12 mouse cellular contexts compared by ENCODE assay signal in the genomic region with DNA sequence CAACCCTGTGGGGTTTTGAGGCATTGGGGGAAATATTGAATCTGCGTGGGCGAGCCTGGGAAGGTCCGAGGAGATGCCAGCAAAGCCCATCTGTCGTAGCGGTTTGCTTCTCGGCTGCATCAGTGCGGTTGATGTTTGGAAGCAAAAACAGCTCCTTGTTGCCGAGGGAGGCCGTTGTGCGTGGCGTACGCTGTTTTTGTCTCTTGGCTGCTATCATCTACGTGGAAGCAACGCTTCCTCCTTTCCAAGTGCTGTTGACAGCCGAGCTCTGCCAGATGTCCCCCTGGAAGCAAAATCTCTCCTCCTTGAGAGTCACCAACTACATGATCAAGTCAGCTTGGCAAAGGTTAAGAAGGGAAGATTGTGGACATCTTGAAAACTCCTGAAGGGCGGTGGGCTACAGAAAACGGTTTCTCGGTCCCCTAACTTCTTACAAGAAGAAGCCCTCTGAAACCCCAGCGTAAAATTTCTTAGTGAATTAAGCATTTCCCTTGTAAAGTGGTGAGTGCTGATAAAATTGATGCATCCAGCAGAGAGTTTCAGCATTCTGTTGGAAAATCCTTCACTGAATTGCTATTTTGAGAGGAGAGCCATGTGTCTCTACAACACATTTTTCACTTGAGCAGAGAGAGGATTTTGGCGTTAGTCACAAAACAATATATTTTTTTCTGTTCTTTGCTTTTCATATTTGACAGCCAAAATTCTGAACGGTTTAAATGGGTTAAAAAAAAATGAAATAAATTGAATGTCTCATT. TPM values are rescaled to one million over a fixed set of nuclear protein-coding genes. Genes with fewer than 3 reads are reported as not detected.
A peak's percentile ranks its signal among the peaks of the same experiment; 100 is the strongest.
DNase-seq lines count a peak whose midpoint lies in the region; ATAC-seq lines count a peak whose summit lies in the region.
"Had no signal": no experiment of that assay in that cellular context is flagged by ENCODE, and none has a peak within 500 bp of the region (broad histone marks: within the 10 kb centered on the region; RNA-seq: fewer than 3 reads in every experiment).

No protein-coding gene starts in this region.

- H3K27me3 ChIP-seq in heart, embryonic 15.5 days, result no peaks in the 10 kb centered on the region
- H3K27me3 ChIP-seq: CH12.LX had no signal

- intact Hi-C loops in heart, postnatal 25 days (cut with DNase I), result no loop called here

- no peak for ATAC-seq in heart, embryonic 15.5 days (replicated peaks; ENCODE audit: insufficient number of reproducible peaks, insufficient read depth, low FRiP score, low read depth)
- ATAC-seq in activated CD4-positive, CD25-positive, alpha-beta regulatory T cell, adult 4 months, result no peak

- H3K9me3 ChIP-seq in heart, embryonic 15.5 days (replicated peaks), result no peaks in the 10 kb centered on the region

- peaks cover 51% of the 10 kb centered on the region for H3K36me3 ChIP-seq in heart, embryonic 15.5 days

- 65% methylated on average over 21 of the region's 21 CpGs for WGBS in heart, embryonic 15.5 days

- H3K27ac ChIP-seq in heart, embryonic 15.5 days, result peak overlapping the region; percentile 15; the same call in 1 of the 2 replicates
- H3K27ac ChIP-seq: kidney, postnatal 0 days had no signal

- 0 out of 2 replicates have a peak, but pooled peaks cover 6% of the 10 kb centered on the region for H3K4me1 ChIP-seq in heart, embryonic 15.5 days (replicated peaks)

- no peak overlapping the region for H3K9ac ChIP-seq in heart, embryonic 15.5 days
- H3K9ac ChIP-seq: lung, embryonic 14.5 days had no signal

- no peak for DNase-seq in heart, postnatal 25 days (ENCODE audit: low spot score)
- peak; percentile 77 to 79 for DNase-seq in cerebellum, postnatal 25 days
- DNase-seq in layer of hippocampus, postnatal 10 days (ENCODE audit: low spot score in 2 of 2), result peak; percentile 58 to 61
- peak; percentile 70 for DNase-seq in right cerebral cortex, postnatal 25 days
- DNase-seq in spleen, adult 18-20 months, result no peak
- no peak for DNase-seq in urinary bladder, postnatal 36 days (ENCODE audit: low spot score in 2 of 2)
- DNase-seq: lung, embryonic 14.5 days had no signal

- H3K4me2 ChIP-seq in heart, embryonic 15.5 days, result no peak overlapping the region
- H3K4me2 ChIP-seq: lung, embryonic 14.5 days had no signal

- H3K4me3 ChIP-seq in heart, embryonic 15.5 days, result no peak overlapping the region

RNA-seq across cellular contexts. Expression of a gene that starts 46.8 kb away (rescaled TPM):
- not detected in 2 replicates for polyA plus RNA-seq in heart, embryonic 15.5 days (2015; fragmentation: Nextera tagmentation; extraction: Ambion mirVana)
- not detected for total RNA-seq in heart, postnatal 25 days (2021)
- total RNA-seq in layer of hippocampus, postnatal 10 days (2021), result not detected
- not detected for polyA plus RNA-seq in activated CD4-positive, CD25-positive, alpha-beta regulatory T cell, adult 4 months (2017; shearing (Covaris generic))
- total RNA-seq: CH12.LX; granulocyte monocyte progenitor cell, adult 5-6 weeks had no signal
- polyA plus RNA-seq: kidney, postnatal 0 days had no signal

Comparison
In these comparisons a context has a peak if more than half of its experiments do, and no peak if none do; other contexts are left out.
1. DNase-seq: peak in cerebellum, postnatal 25 days (2 of 2), layer of hippocampus, postnatal 10 days (2 of 2) and right cerebral cortex, postnatal 25 days (single experiment); none in heart, postnatal 25 days (single experiment), spleen, adult 18-20 months (0 of 2) and urinary bladder, postnatal 36 days (0 of 2).